Mouse (Mus musculus) left cerebral cortex, adult 9 months (tissue): ENCODE measurements around the gene Klhl8.

Source experiments
- DNase-seq, 2 experiments: peaks; one replicate each; pipeline ENCODE4 v3.0.0; 2022; ENCODE audit warnings: low spot score in 2 of 2

The Klhl8 gene

GRCm38 (mm10) chr5:103846609-103847008 lies 64.5 kb downstream of the Klhl8 start:
- no peak for DNase-seq

GRCm38 (mm10) chr5:103846154-103846551 lies 64.9 kb downstream of the Klhl8 start:
- no peak for DNase-seq

- DNase-seq = no peak
Observed at GRCm38 (mm10) chr5:103845418-103846153, 65.5 kb downstream of the Klhl8 start.

GRCm38 (mm10) chr5:103843938-103844337 lies 67.1 kb downstream of the Klhl8 start:
- peak in 1 of 2 experiments; percentile 48 for DNase-seq

GRCm38 (mm10) chr5:103839265-103839626 lies 71.8 kb downstream of the Klhl8 start:
- no peak for DNase-seq

GRCm38 (mm10) chr5:103838550-103839264 lies 72.4 kb downstream of the Klhl8 start:
- DNase-seq = no peak

- DNase-seq = no peak
Observed at GRCm38 (mm10) chr5:103836148-103836784, 74.8 kb downstream of the Klhl8 start.

GRCm38 (mm10) chr5:103835471-103836147 lies 75.5 kb downstream of the Klhl8 start:
- no peak for DNase-seq

- no peak for DNase-seq
Observed at GRCm38 (mm10) chr5:103830886-103831285, 80.2 kb downstream of the Klhl8 start.

GRCm38 (mm10) chr5:103829158-103829557 lies 81.9 kb downstream of the Klhl8 start:
- DNase-seq = no peak

GRCm38 (mm10) chr5:103828729-103829128 lies 82.3 kb downstream of the Klhl8 start:
- no peak for DNase-seq

- DNase-seq = no peak
Observed at GRCm38 (mm10) chr5:103828304-103828703, 82.8 kb downstream of the Klhl8 start.

GRCm38 (mm10) chr5:103822949-103823348 lies 88.1 kb downstream of the Klhl8 start:
- no peak for DNase-seq

GRCm38 (mm10) chr5:103821500-103822298 lies 89.4 kb downstream of the Klhl8 start:
- DNase-seq = no peak

- DNase-seq = no peak
Observed at GRCm38 (mm10) chr5:103821062-103821461, 90.0 kb downstream of the Klhl8 start.

- no peak for DNase-seq
Observed at GRCm38 (mm10) chr5:103819674-103820073, 91.4 kb downstream of the Klhl8 start.

GRCm38 (mm10) chr5:103818602-103819001 lies 92.5 kb downstream of the Klhl8 start:
- no peak for DNase-seq

GRCm38 (mm10) chr5:103817754-103818153 lies 93.3 kb downstream of the Klhl8 start:
- peak; percentile 22 to 75 for DNase-seq

- no peak for DNase-seq
Observed at GRCm38 (mm10) chr5:103816718-103817117, 94.3 kb downstream of the Klhl8 start.

GRCm38 (mm10) chr5:103815249-103815617 lies 95.8 kb downstream of the Klhl8 start:
- DNase-seq = no peak

GRCm38 (mm10) chr5:103814551-103815248 lies 96.4 kb downstream of the Klhl8 start:
- DNase-seq = no peak
